8 mouse cellular contexts compared by ENCODE assay signal in the genomic region with DNA sequence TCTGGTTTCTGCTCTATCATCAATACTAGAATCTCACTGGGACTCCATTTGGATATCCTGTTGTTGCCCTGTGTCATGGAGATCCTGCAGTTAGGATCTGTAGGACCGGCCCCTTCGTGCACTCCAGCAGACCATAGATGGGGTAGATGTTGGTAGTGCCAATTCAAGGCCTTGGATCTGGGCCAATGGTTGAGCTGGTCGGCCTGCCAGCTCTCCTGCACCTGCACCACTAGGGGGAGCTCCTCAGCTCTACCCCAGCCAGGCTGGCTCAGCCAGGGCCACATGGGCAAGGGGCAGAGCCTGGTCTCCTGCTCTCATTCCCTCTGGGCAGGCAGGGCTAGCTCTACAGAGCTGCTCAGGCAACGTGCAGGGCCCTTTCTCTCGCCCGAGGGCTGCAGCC.
DNase-seq lines count a peak whose midpoint lies in the region; ATAC-seq and TF ChIP-seq lines count a peak whose summit lies in the region.
"Had no signal": no experiment of that assay in that cellular context is flagged by ENCODE, and none has a peak within 500 bp of the region (broad histone marks: within the 10 kb centered on the region; RNA-seq: fewer than 3 reads in every experiment).

No protein-coding gene starts in this region.

- no peaks in the 10 kb centered on the region for H3K79me2 ChIP-seq in liver, adult 2 months (ENCODE audit: control insufficient read depth, insufficient read depth, low read length)

- 0 out of 2 replicates have a peak, but pooled peaks cover 3% of the 10 kb centered on the region for H3K36me3 ChIP-seq in midbrain, embryonic 14.5 days (ENCODE audit: control insufficient read depth, insufficient read depth, low read length)
- peaks cover 8% of the 10 kb centered on the region; the same call in 1 of the 2 replicates for H3K36me3 ChIP-seq in midbrain, embryonic 13.5 days
- H3K36me3 ChIP-seq in liver, adult 2 months (ENCODE audit: control insufficient read depth, insufficient read depth, low read length): no peaks in the 10 kb centered on the region
- H3K36me3 ChIP-seq in forebrain, embryonic 12.5 days (replicated peaks): no peaks in the 10 kb centered on the region

- no peaks in the 10 kb centered on the region for H3K4me1 ChIP-seq in midbrain, embryonic 14.5 days (ENCODE audit: control insufficient read depth, insufficient read depth, low read length)
- no peaks in the 10 kb centered on the region for H3K4me1 ChIP-seq in midbrain, embryonic 13.5 days (replicated peaks)
- peaks cover 2% of the 10 kb centered on the region; the same call in 1 of the 2 replicates for H3K4me1 ChIP-seq in liver, adult 2 months (ENCODE audit: control insufficient read depth, insufficient read depth, low read length)
- H3K4me1 ChIP-seq in forebrain, embryonic 12.5 days: no peaks in the 10 kb centered on the region
- H3K4me1 ChIP-seq: neural tube, embryonic 12.5 days had no signal

- no peaks in the 10 kb centered on the region for H3K27me3 ChIP-seq in midbrain, embryonic 14.5 days (ENCODE audit: control insufficient read depth, insufficient read depth, low read length)
- no peaks in the 10 kb centered on the region for H3K27me3 ChIP-seq in midbrain, embryonic 13.5 days
- H3K27me3 ChIP-seq in liver, adult 2 months (ENCODE audit: control insufficient read depth, insufficient read depth, low read length): no peaks in the 10 kb centered on the region
- H3K27me3 ChIP-seq in forebrain, embryonic 12.5 days: no peaks in the 10 kb centered on the region
- H3K27me3 ChIP-seq: neural tube, embryonic 12.5 days had no signal

- H3K9ac ChIP-seq in midbrain, embryonic 14.5 days (replicated peaks; ENCODE audit: low read length): no peak overlapping the region
- H3K9ac ChIP-seq in midbrain, embryonic 13.5 days (replicated peaks): no peak overlapping the region
- no peak overlapping the region for H3K9ac ChIP-seq in liver, adult 2 months (ENCODE audit: low read depth, low read length)
- no peak overlapping the region for H3K9ac ChIP-seq in forebrain, embryonic 12.5 days
- H3K9ac ChIP-seq: neural tube, embryonic 12.5 days had no signal

- WGBS in midbrain, embryonic 14.5 days: 79% methylated on average over 6 of the region's 6 CpGs
- WGBS in midbrain, embryonic 13.5 days: 80% methylated on average over 6 of the region's 6 CpGs
- 76% methylated on average over 6 of the region's 6 CpGs for WGBS in liver, adult 2 months
- WGBS in forebrain, embryonic 12.5 days: 88% methylated on average over 6 of the region's 6 CpGs

- no peak for DNase-seq in midbrain, embryonic 14.5 days
- peak; percentile 76 for DNase-seq in ZHBTc4 (ENCODE audit: low read depth, low spot score)
- DNase-seq in liver, adult 2 months (ENCODE audit: extremely low read depth, low read depth, low spot score): peak; percentile 39
- peak; percentile 35 for DNase-seq in retina, postnatal 1 day

- ATAC-seq in midbrain, embryonic 14.5 days (ENCODE audit: low FRiP score, low TSS enrichment): no peak
- ATAC-seq in midbrain, embryonic 13.5 days: no peak
- ATAC-seq in erythroblast, adult 5-6 weeks (replicated peaks; ENCODE audit: low FRiP score, poor library complexity, severe bottlenecking): peak; percentile 49
- ATAC-seq in forebrain, embryonic 12.5 days (ENCODE audit: low FRiP score): no peak

- H3K9me3 ChIP-seq in midbrain, embryonic 14.5 days (ENCODE audit: control insufficient read depth, low read length): no peaks in the 10 kb centered on the region
- no peaks in the 10 kb centered on the region for H3K9me3 ChIP-seq in midbrain, embryonic 13.5 days
- no peaks in the 10 kb centered on the region for H3K9me3 ChIP-seq in forebrain, embryonic 12.5 days
- H3K9me3 ChIP-seq: neural tube, embryonic 12.5 days had no signal

- TF ChIP-seq POLR2A in liver, adult 2 months (IDR thresholded peaks at IDR 0.05; ENCODE audit: extremely low read depth, insufficient read depth, low read length): no peak

- H3K27ac ChIP-seq in midbrain, embryonic 14.5 days (replicated peaks; ENCODE audit: low read depth, low read length): 0 out of 2 replicates have a peak overlapping the region, but pooled peaks have one; percentile 41
- no peak overlapping the region for H3K27ac ChIP-seq in midbrain, embryonic 13.5 days
- no peak overlapping the region for H3K27ac ChIP-seq in liver, adult 2 months (replicated peaks; ENCODE audit: insufficient read depth, low read depth, low read length)
- H3K27ac ChIP-seq in forebrain, embryonic 12.5 days: no peak overlapping the region
- H3K27ac ChIP-seq: neural tube, embryonic 12.5 days had no signal

- H3K4me3 ChIP-seq in midbrain, embryonic 14.5 days (replicated peaks; ENCODE audit: low read depth, low read length): no peak overlapping the region
- H3K4me3 ChIP-seq in midbrain, embryonic 13.5 days (replicated peaks): no peak overlapping the region
- no peak overlapping the region for H3K4me3 ChIP-seq in liver, adult 2 months (ENCODE audit: insufficient read depth, low read depth, low read length)
- no peak overlapping the region for H3K4me3 ChIP-seq in forebrain, embryonic 12.5 days (replicated peaks)
- H3K4me3 ChIP-seq: neural tube, embryonic 12.5 days had no signal

- no peak overlapping the region for H3K4me2 ChIP-seq in midbrain, embryonic 14.5 days (ENCODE audit: low read length)
- no peak overlapping the region for H3K4me2 ChIP-seq in midbrain, embryonic 13.5 days (replicated peaks)
- no peak overlapping the region for H3K4me2 ChIP-seq in forebrain, embryonic 12.5 days
- H3K4me2 ChIP-seq: neural tube, embryonic 12.5 days had no signal

- TF ChIP-seq CTCF in liver, adult 2 months (IDR thresholded peaks at IDR 0.05; ENCODE audit: low read depth, low read length): peak; percentile 95
